Mouse (Mus musculus): ENCODE results near the gene Ctsz.

Gene Ctsz

GRCm38 (mm10) chr2:174438737-174439449, at the start of gene Ctsz:
TSS of gene Ctsz (minus strand) at chr2:174439039.
- peak; percentile 51 for DNase-seq (ENCODE audit: low spot score)

- DNase-seq (ENCODE audit: low spot score) = no peak
Measured at GRCm38 (mm10) chr2:174487005-174487404, 48.2 kb upstream of the Ctsz start.

GRCm38 (mm10) chr2:174478746-174479145, 39.9 kb upstream of the Ctsz start:
- no peak for DNase-seq (ENCODE audit: low spot score)

GRCm38 (mm10) chr2:174477543-174478319, 38.9 kb upstream of the Ctsz start:
- no peak for DNase-seq (ENCODE audit: low spot score)

- no peak for DNase-seq (ENCODE audit: low spot score)
Measured at GRCm38 (mm10) chr2:174473550-174473927, 34.7 kb upstream of the Ctsz start.

- peak; percentile 100 for DNase-seq (ENCODE audit: low spot score)
Measured at GRCm38 (mm10) chr2:174472818-174473549, 34.1 kb upstream of the Ctsz start, which contains the start of gene Prelid3b. TSS of gene Prelid3b (minus strand) at chr2:174473081.

- no peak for DNase-seq (ENCODE audit: low spot score)
Measured at GRCm38 (mm10) chr2:174472407-174472806, 33.6 kb upstream of the Ctsz start.

GRCm38 (mm10) chr2:174470786-174471405, 32.1 kb upstream of the Ctsz start:
- DNase-seq (ENCODE audit: low spot score) = no peak

- DNase-seq (ENCODE audit: low spot score) = no peak
Measured at GRCm38 (mm10) chr2:174470333-174470732, 31.5 kb upstream of the Ctsz start.

- peak; percentile 83 for DNase-seq (ENCODE audit: low spot score)
Measured at GRCm38 (mm10) chr2:174463789-174464523, 25.1 kb upstream of the Ctsz start, which contains the start of gene Atp5e. TSS of gene Atp5e (minus strand) at chr2:174464105.

- DNase-seq (ENCODE audit: low spot score) = peak; percentile 12
Measured at GRCm38 (mm10) chr2:174463370-174463769, 24.5 kb upstream of the Ctsz start.

- no peak for DNase-seq (ENCODE audit: low spot score)
Measured at GRCm38 (mm10) chr2:174459365-174459764, 20.5 kb upstream of the Ctsz start.

GRCm38 (mm10) chr2:174453681-174454080, 14.8 kb upstream of the Ctsz start:
- DNase-seq (ENCODE audit: low spot score) = no peak

GRCm38 (mm10) chr2:174450353-174450752, 11.5 kb upstream of the Ctsz start, which contains the start of gene Tubb1:
TSS of gene Tubb1 (plus strand) at chr2:174450695.
- no peak for DNase-seq (ENCODE audit: low spot score)

GRCm38 (mm10) chr2:174448405-174448804, 9.6 kb upstream of the Ctsz start:
- DNase-seq (ENCODE audit: low spot score) = no peak

- DNase-seq (ENCODE audit: low spot score) = no peak
Measured at GRCm38 (mm10) chr2:174446905-174447304, 8.1 kb upstream of the Ctsz start.

- no peak for DNase-seq (ENCODE audit: low spot score)
Measured at GRCm38 (mm10) chr2:174446492-174446891, 7.7 kb upstream of the Ctsz start.

GRCm38 (mm10) chr2:174445018-174445417, 6.2 kb upstream of the Ctsz start:
- no peak for DNase-seq (ENCODE audit: low spot score)

GRCm38 (mm10) chr2:174444359-174444758, 5.5 kb upstream of the Ctsz start:
- no peak for DNase-seq (ENCODE audit: low spot score)

GRCm38 (mm10) chr2:174443046-174443445, 4.2 kb upstream of the Ctsz start:
- no peak for DNase-seq (ENCODE audit: low spot score)

GRCm38 (mm10) chr2:174442460-174442859, 3.6 kb upstream of the Ctsz start:
- DNase-seq (ENCODE audit: low spot score) = no peak

All from T-cell, adult 2 months (primary cell).